Mouse (Mus musculus): ENCODE data around the gene Lmbr1l. TPM values are rescaled to one million over a fixed set of nuclear protein-coding genes. Genes with fewer than 3 reads are reported as not detected.
A peak's percentile ranks its signal among the peaks of the same experiment; 100 is the strongest.

Gene Lmbr1l
- polyA plus RNA-seq, 1 experiment, result 33.4 TPM

DNA sequence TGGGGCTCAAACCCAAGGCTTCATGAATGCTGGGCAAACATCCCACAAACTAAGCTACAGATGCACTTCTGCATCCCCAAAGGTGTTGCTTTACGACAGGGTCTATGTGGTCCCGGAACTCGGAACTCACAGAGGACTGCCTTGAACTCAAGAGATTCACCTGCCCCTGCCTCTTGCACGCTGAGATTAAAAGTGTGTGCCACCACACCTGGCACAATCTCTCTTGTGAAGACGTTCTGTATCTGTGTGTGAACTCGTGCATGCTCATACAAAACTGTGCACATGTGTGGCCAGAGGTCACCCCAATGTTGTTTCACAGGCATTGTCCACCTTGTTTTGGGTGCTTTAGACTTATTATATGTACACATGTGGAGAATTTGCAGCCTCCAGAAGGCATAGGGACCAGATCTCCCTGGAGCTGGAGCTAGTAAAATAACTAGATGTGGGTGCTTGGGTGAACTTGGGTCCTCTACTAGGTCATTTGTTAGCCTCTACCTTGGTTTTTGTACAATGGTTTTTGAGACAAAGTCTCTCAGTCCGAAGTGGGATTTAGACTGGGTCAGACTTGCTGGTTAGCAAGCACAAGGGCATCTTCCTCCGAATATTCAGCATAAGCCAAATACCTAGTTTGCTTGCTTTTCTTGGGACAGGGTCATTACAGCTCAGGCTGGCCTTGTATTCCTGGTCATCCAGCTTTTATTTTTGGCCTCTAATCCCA is 12.1 kb upstream of the Lmbr1l start:
- peak overlapping the region; percentile 74 for H3K4me2 ChIP-seq (ENCODE audit: low read depth)
- H3K27me3 ChIP-seq (ENCODE audit: control insufficient read depth, insufficient read depth, insufficient read length), result no peaks in the 10 kb centered on the region
- peaks cover 27% of the 10 kb centered on the region for H3K79me2 ChIP-seq (ENCODE audit: control insufficient read depth, insufficient read depth)
- TF ChIP-seq POLR2AphosphoS2 (IDR thresholded peaks at IDR 0.05; ENCODE audit: insufficient read length, low read depth) (peak; percentile 97), TCF12 (IDR thresholded peaks at IDR 0.05; ENCODE audit: insufficient read depth, poor library complexity, severe bottlenecking) (no peak), MAX (IDR thresholded peaks at IDR 0.05; ENCODE audit: low read depth) (no peak), CEBPB (IDR thresholded peaks at IDR 0.05; ENCODE audit: insufficient read depth, poor library complexity, severe bottlenecking) (no peak), POLR2A (IDR thresholded peaks at IDR 0.05; ENCODE audit: insufficient read length, low read depth) (peak; percentile 80), MYOG (IDR thresholded peaks at IDR 0.05; ENCODE audit: control insufficient read depth in 1 of 3, insufficient read depth in 1 of 3, insufficient read length in 2 of 3, low read depth in 2 of 3) (no peak), TCF3 (IDR thresholded peaks at IDR 0.05; ENCODE audit: insufficient read length, low read depth) (no peak), E2F4 (IDR thresholded peaks at IDR 0.05; ENCODE audit: insufficient read depth) (no peak), SRF (IDR thresholded peaks at IDR 0.05; ENCODE audit: control insufficient read depth, insufficient read length, low read depth) (no peak)
- no peak overlapping the region for H3K4me3 ChIP-seq
- H3ac ChIP-seq (ENCODE audit: control insufficient read depth, insufficient read length), result no peak overlapping the region
- H3K36me3 ChIP-seq (ENCODE audit: control insufficient read depth, insufficient read depth), result peaks cover 18% of the 10 kb centered on the region

DNA sequence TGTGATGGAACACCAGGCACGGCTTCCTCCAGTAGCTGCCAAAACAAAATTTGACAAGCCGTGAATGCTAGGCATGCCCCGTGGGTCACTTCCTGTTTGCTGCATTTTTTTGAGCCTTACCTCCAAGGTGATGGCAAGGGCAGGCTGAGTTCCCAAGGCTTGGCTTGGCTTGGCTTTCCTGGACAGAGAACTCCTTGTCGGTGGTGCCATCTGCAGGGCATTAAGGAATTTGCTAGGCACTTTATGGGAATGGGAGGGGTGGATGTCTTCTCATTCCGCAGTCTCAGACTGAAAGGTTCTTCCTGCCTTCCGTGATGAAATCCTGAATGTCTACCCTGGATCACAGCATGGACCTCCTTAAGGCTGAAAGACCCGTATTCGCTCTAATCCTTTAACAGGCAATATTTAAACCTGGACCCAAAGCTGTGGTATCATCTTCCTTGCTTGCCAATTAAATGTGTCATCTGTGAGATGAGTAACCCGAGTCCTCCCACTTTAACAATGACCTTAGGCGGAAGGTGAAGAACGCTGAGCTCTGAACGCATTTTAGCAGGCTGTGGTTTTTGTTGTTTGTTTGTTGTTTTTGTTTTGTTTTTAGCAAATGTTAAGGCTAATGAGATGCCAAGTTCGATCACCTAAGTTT is 10.7 kb upstream of the Lmbr1l start:
- no peaks in the 10 kb centered on the region for H3K27me3 ChIP-seq (ENCODE audit: control insufficient read depth, insufficient read depth, insufficient read length)
- no peak overlapping the region for H3K4me3 ChIP-seq
- H3K4me2 ChIP-seq (ENCODE audit: low read depth), result peak overlapping the region; percentile 68
- H3ac ChIP-seq (ENCODE audit: control insufficient read depth, insufficient read length), result no peak overlapping the region
- peaks cover 18% of the 10 kb centered on the region for H3K36me3 ChIP-seq (ENCODE audit: control insufficient read depth, insufficient read depth)
- TF ChIP-seq TCF12 (IDR thresholded peaks at IDR 0.05; ENCODE audit: insufficient read depth, poor library complexity, severe bottlenecking), result no peak
- TF ChIP-seq POLR2AphosphoS2 (IDR thresholded peaks at IDR 0.05; ENCODE audit: insufficient read length, low read depth), result peak; percentile 52
- no peak for TF ChIP-seq CEBPB (IDR thresholded peaks at IDR 0.05; ENCODE audit: insufficient read depth, poor library complexity, severe bottlenecking)
- peaks cover 17% of the 10 kb centered on the region for H3K79me2 ChIP-seq (ENCODE audit: control insufficient read depth, insufficient read depth)

DNA sequence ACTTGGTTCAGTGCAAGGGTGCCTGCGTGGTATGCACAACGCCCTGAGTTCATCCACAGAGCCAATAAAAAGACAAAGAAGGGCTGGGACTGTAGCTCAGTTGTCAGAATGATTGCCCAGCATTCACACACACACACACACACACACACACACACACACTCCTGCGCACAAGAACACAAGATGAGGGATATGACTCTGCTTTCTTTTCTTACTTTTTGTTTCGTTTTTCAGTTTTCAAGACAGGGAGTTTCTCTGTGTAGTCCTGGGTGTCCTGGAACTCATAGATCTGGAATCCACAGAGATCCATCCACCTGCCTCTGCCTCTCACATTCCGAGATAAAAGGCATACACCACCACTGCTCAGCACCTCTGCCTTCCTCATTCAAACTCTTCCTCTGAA is 9.5 kb upstream of the Lmbr1l start:
- Histone ChIP-seq H3K4me2 (ENCODE audit: low read depth) (no peak overlapping the region), H3K27me3 (ENCODE audit: control insufficient read depth, insufficient read depth, insufficient read length) (no peaks in the 10 kb centered on the region), H3K36me3 (ENCODE audit: control insufficient read depth, insufficient read depth) (peaks cover 10% of the 10 kb centered on the region), H3K79me2 (ENCODE audit: control insufficient read depth, insufficient read depth) (peaks cover 8% of the 10 kb centered on the region), H3ac (ENCODE audit: control insufficient read depth, insufficient read length) (no peak overlapping the region), H3K4me3 (no peak overlapping the region)
- no peak for TF ChIP-seq POLR2A (IDR thresholded peaks at IDR 0.05; ENCODE audit: insufficient read length, low read depth)
- TF ChIP-seq CEBPB (IDR thresholded peaks at IDR 0.05; ENCODE audit: insufficient read depth, poor library complexity, severe bottlenecking), result no peak
- no peak for TF ChIP-seq USF1 (IDR thresholded peaks at IDR 0.05; ENCODE audit: low read depth)
- no peak for TF ChIP-seq MYOD1 (IDR thresholded peaks at IDR 0.05; ENCODE audit: control insufficient read depth in 1 of 3, insufficient read length in 2 of 3, low read depth in 2 of 3)
- TF ChIP-seq REST (IDR thresholded peaks at IDR 0.05; ENCODE audit: insufficient read depth, insufficient read length), result no peak
- no peak for TF ChIP-seq POLR2AphosphoS2 (IDR thresholded peaks at IDR 0.05; ENCODE audit: insufficient read length, low read depth)
- TF ChIP-seq SRF (IDR thresholded peaks at IDR 0.05; ENCODE audit: control insufficient read depth, insufficient read length, low read depth), result no peak
- no peak for TF ChIP-seq E2F4 (IDR thresholded peaks at IDR 0.05; ENCODE audit: insufficient read depth)
- no peak for TF ChIP-seq TCF12 (IDR thresholded peaks at IDR 0.05; ENCODE audit: insufficient read depth, poor library complexity, severe bottlenecking)
- TF ChIP-seq MAX (IDR thresholded peaks at IDR 0.05; ENCODE audit: low read depth), result no peak
- TF ChIP-seq TCF3 (IDR thresholded peaks at IDR 0.05; ENCODE audit: insufficient read length, low read depth), result no peak
- no peak for TF ChIP-seq MYOG (IDR thresholded peaks at IDR 0.05; ENCODE audit: control insufficient read depth in 1 of 3, insufficient read depth in 1 of 3, insufficient read length in 2 of 3, low read depth in 2 of 3)

DNA sequence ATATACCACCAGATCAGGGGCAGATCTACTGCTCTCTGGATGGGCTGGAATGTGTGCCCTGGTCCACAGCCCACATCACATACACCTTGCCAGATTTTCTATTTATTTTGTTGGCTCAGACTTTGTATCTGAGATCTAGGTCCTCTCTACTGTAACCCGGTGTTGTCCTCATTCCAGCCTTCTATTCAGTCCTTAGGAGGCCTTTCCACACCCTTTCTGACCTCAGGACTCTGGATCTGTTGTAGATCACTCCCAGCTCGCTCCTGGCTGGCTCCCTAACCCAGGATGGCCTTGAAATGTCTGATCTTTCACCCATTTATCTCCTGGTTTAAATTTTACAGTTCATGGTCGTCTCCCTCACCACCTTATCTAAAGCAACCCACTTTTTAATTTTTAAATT is 6.7 kb upstream of the Lmbr1l start:
- Histone ChIP-seq H3K4me3 (no peak overlapping the region), H3K4me2 (ENCODE audit: low read depth) (no peak overlapping the region), H3ac (ENCODE audit: control insufficient read depth, insufficient read length) (no peak overlapping the region), H3K79me2 (ENCODE audit: control insufficient read depth, insufficient read depth) (no peaks in the 10 kb centered on the region), H3K36me3 (ENCODE audit: control insufficient read depth, insufficient read depth) (no peaks in the 10 kb centered on the region), H3K27me3 (ENCODE audit: control insufficient read depth, insufficient read depth, insufficient read length) (no peaks in the 10 kb centered on the region)
- TF ChIP-seq POLR2AphosphoS2 (IDR thresholded peaks at IDR 0.05; ENCODE audit: insufficient read length, low read depth), result no peak
- TF ChIP-seq REST (IDR thresholded peaks at IDR 0.05; ENCODE audit: insufficient read depth, insufficient read length), result no peak
- no peak for TF ChIP-seq MAX (IDR thresholded peaks at IDR 0.05; ENCODE audit: low read depth)

DNA sequence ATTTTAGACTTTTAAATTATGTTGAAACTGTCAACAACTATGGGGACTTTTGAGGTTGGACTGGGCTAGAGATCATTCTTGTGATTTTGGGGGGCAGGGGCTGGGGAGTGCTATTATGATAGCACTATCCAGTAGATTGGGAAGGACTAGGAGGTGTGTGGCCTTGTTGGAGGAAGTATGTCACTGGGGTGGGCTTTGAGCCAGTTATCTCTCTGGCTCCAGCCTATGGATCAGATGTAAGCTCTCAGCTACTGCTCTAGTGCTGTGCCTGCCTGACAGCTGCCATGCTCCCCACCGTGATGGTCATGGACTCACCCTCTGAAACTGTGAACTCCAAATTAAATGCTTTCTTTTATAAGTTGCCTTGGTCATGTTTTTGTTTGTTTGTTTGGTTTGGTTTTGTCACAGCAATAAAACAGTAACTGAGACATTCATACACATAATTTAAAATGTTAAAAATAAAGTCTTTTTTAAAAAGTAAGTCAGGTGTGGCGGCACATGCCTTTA is 5.1 kb upstream of the Lmbr1l start:
- Histone ChIP-seq H3ac (ENCODE audit: control insufficient read depth, insufficient read length) (no peak overlapping the region), H3K4me2 (ENCODE audit: low read depth) (no peak overlapping the region), H3K27me3 (ENCODE audit: control insufficient read depth, insufficient read depth, insufficient read length) (no peaks in the 10 kb centered on the region), H3K79me2 (ENCODE audit: control insufficient read depth, insufficient read depth) (no peaks in the 10 kb centered on the region), H3K4me3 (no peak overlapping the region), H3K36me3 (ENCODE audit: control insufficient read depth, insufficient read depth) (no peaks in the 10 kb centered on the region)
- TF ChIP-seq MYOD1 (IDR thresholded peaks at IDR 0.05; ENCODE audit: control insufficient read depth in 1 of 3, insufficient read length in 2 of 3, low read depth in 2 of 3) (no peak), MYOG (IDR thresholded peaks at IDR 0.05; ENCODE audit: control insufficient read depth in 1 of 3, insufficient read depth in 1 of 3, insufficient read length in 2 of 3, low read depth in 2 of 3) (no peak), TCF3 (IDR thresholded peaks at IDR 0.05; ENCODE audit: insufficient read length, low read depth) (no peak), REST (IDR thresholded peaks at IDR 0.05; ENCODE audit: insufficient read depth, insufficient read length) (no peak)
